Mouse (Mus musculus) E14TG2a.4 (cell line): ENCODE data around the gene Cox19.

ENCODE experiments used
- H3K27me3 ChIP-seq: 2 replicates; pipeline ENCODE4 v1.6.1; 2014; ENCODE audit warnings: low read length, control low read depth; ENCODE audit not compliant: insufficient read depth
- H3K36me3 ChIP-seq: 2 replicates; pipeline ENCODE4 v1.6.1; 2014; ENCODE audit warnings: low read length, control low read depth; ENCODE audit not compliant: insufficient read depth
- H3K4me1 ChIP-seq: replicated peaks from 2 replicates; pipeline ENCODE4 v1.6.1; 2014; ENCODE audit warnings: low read depth, low read length, control low read depth
- H3K4me3 ChIP-seq: replicated peaks from 2 replicates; pipeline ENCODE4 v1.5.1; 2014; ENCODE audit warnings: mild to moderate bottlenecking, low read length
- H3K9me3 ChIP-seq: 2 replicates; pipeline ENCODE4 v1.6.1; 2014; ENCODE audit warnings: low read length, control low read depth
- CTCF ChIP-seq: conservative IDR thresholded peaks from 2 replicates; pipeline ENCODE4 v1.5.1; 2014; ENCODE audit warnings: low read length
- NANOG ChIP-seq: IDR thresholded peaks from 2 replicates; pipeline ENCODE4 v1.6.1; 2014; ENCODE audit warnings: borderline replicate concordance, low read length, mixed read lengths
- POU5F1 ChIP-seq: IDR thresholded peaks from 2 replicates; pipeline ENCODE4 v1.6.1; 2014; ENCODE audit warnings: low read length, borderline replicate concordance

The Cox19 gene

GRCm38 (mm10) chr5:139378271-139378556 lies 27.0 kb upstream of the Cox19 start:
- peaks cover 83% of the 10 kb centered on the region for H3K4me1 ChIP-seq
- H3K9me3 ChIP-seq, result no peaks in the 10 kb centered on the region
- H3K36me3 ChIP-seq, result peaks cover 23% of the 10 kb centered on the region
- no peak for TF ChIP-seq CTCF
- no peak for TF ChIP-seq POU5F1
- TF ChIP-seq NANOG, result no peak
- H3K27me3 ChIP-seq, result 0 out of 2 replicates have a peak, but pooled peaks cover 4% of the 10 kb centered on the region
- H3K4me3 ChIP-seq, result no peak overlapping the region

GRCm38 (mm10) chr5:139377468-139378270 lies 26.5 kb upstream of the Cox19 start, which contains the start of gene Gpr146:
Gene Gpr146 (plus strand): TSS chr5:139377697.
- 0 out of 2 replicates have a peak, but pooled peaks cover 4% of the 10 kb centered on the region for H3K27me3 ChIP-seq
- TF ChIP-seq CTCF, result no peak
- no peak for TF ChIP-seq NANOG
- no peak for TF ChIP-seq POU5F1
- H3K36me3 ChIP-seq, result peaks cover 23% of the 10 kb centered on the region
- no peaks in the 10 kb centered on the region for H3K9me3 ChIP-seq
- H3K4me1 ChIP-seq, result peaks cover 83% of the 10 kb centered on the region
- no peak within 1 kb of the TSS for H3K4me3 ChIP-seq

- TF ChIP-seq POU5F1 (no peak), CTCF (no peak)
- Histone ChIP-seq H3K27me3 (no peaks in the 10 kb centered on the region), H3K36me3 (peaks cover 29% of the 10 kb centered on the region), H3K4me1 (peaks cover 86% of the 10 kb centered on the region), H3K9me3 (no peaks in the 10 kb centered on the region), H3K4me3 (no peak overlapping the region)
These were observed 23.6 kb upstream of the Cox19 start for GRCm38 (mm10) chr5:139374841-139375240.

- TF ChIP-seq NANOG (no peak), POU5F1 (no peak), CTCF (no peak)
These were observed 22.7 kb upstream of the Cox19 start for GRCm38 (mm10) chr5:139373889-139374444.

GRCm38 (mm10) chr5:139373126-139373525 lies 21.9 kb upstream of the Cox19 start:
- peaks cover 37% of the 10 kb centered on the region for H3K36me3 ChIP-seq
- no peaks in the 10 kb centered on the region for H3K9me3 ChIP-seq
- H3K27me3 ChIP-seq, result no peaks in the 10 kb centered on the region
- no peak overlapping the region for H3K4me3 ChIP-seq
- peaks cover 84% of the 10 kb centered on the region for H3K4me1 ChIP-seq
- no peak for TF ChIP-seq NANOG
- no peak for TF ChIP-seq POU5F1

More at GRCm38 (mm10) chr5:139373889-139374444, 22.7 kb upstream of the Cox19 start:
- H3K4me3 ChIP-seq, result no peak overlapping the region
- H3K36me3 ChIP-seq, result peaks cover 30% of the 10 kb centered on the region
- no peaks in the 10 kb centered on the region for H3K27me3 ChIP-seq
- H3K4me1 ChIP-seq, result peaks cover 84% of the 10 kb centered on the region
- no peaks in the 10 kb centered on the region for H3K9me3 ChIP-seq

- H3K4me3 ChIP-seq, result peak overlapping the region; percentile 79
These were observed 20.6 kb upstream of the Cox19 start for GRCm38 (mm10) chr5:139371631-139372401.

GRCm38 (mm10) chr5:139371118-139371517 lies 19.9 kb upstream of the Cox19 start:
- H3K4me3 ChIP-seq, result peak overlapping the region; percentile 79
- H3K36me3 ChIP-seq, result peaks cover 26% of the 10 kb centered on the region; the same call in 1 of the 2 replicates
- TF ChIP-seq POU5F1 (no peak), CTCF (no peak), NANOG (no peak)

More at GRCm38 (mm10) chr5:139371631-139372401, 20.6 kb upstream of the Cox19 start:
- TF ChIP-seq CTCF, result no peak
- no peak for TF ChIP-seq NANOG
- no peak for TF ChIP-seq POU5F1
- Histone ChIP-seq H3K27me3 (no peaks in the 10 kb centered on the region), H3K4me1 (peaks cover 85% of the 10 kb centered on the region), H3K9me3 (no peaks in the 10 kb centered on the region), H3K36me3 (peaks cover 26% of the 10 kb centered on the region; the same call in 1 of the 2 replicates)

GRCm38 (mm10) chr5:139370336-139370735 lies 19.1 kb upstream of the Cox19 start:
- no peak for TF ChIP-seq NANOG
- peaks cover 91% of the 10 kb centered on the region for H3K4me1 ChIP-seq
- H3K9me3 ChIP-seq, result no peaks in the 10 kb centered on the region
- no peaks in the 10 kb centered on the region for H3K27me3 ChIP-seq
- peaks cover 21% of the 10 kb centered on the region; the same call in 1 of the 2 replicates for H3K36me3 ChIP-seq
- peak overlapping the region; percentile 13; the same call in 1 of the 2 replicates for H3K4me3 ChIP-seq

More at GRCm38 (mm10) chr5:139371118-139371517, 19.9 kb upstream of the Cox19 start:
- Histone ChIP-seq H3K4me1 (peaks cover 92% of the 10 kb centered on the region), H3K9me3 (no peaks in the 10 kb centered on the region), H3K27me3 (no peaks in the 10 kb centered on the region)
